Mouse (Mus musculus) erythroblast, embryonic 14.5 days (primary cell): ENCODE results near the gene Gabpb2. TPM values are rescaled to one million over a fixed set of nuclear protein-coding genes. Genes with fewer than 3 reads are reported as not detected.

ENCODE experiments used
- H3K27me3 ChIP-seq: 2 replicates; pipeline ENCODE4 v1.6.1; 2012; ENCODE audit warnings: inconsistent platforms; ENCODE audit not compliant: control insufficient read depth
- H3K36me3 ChIP-seq: 2 replicates; pipeline ENCODE4 v1.6.1; 2012; ENCODE audit warnings: mild to moderate bottlenecking, inconsistent platforms; ENCODE audit not compliant: control insufficient read depth
- H3K4me1 ChIP-seq: 2 replicates; pipeline ENCODE4 v1.6.1; 2012; ENCODE audit warnings: inconsistent platforms; ENCODE audit not compliant: control insufficient read depth
- H3K4me3 ChIP-seq: replicated peaks from 2 replicates; pipeline ENCODE3; 2012; ENCODE audit warnings: moderate library complexity, mild to moderate bottlenecking, inconsistent platforms
- H3K9me3 ChIP-seq: 2 replicates; pipeline ENCODE4 v1.6.1; 2012; ENCODE audit warnings: low read length, inconsistent platforms, mixed read lengths; ENCODE audit not compliant: control insufficient read depth
- GATA1 ChIP-seq: IDR thresholded peaks from 2 replicates; pipeline ENCODE4 v1.6.1; 2012; ENCODE audit warnings: low read length, inconsistent platforms, mixed read lengths
- TAL1 ChIP-seq: IDR thresholded peaks from 3 replicates; pipeline ENCODE4 v1.6.1; 2012; ENCODE audit warnings: low read length, inconsistent platforms, mixed read lengths
- polyA plus RNA-seq: library from polyadenylated mRNA; stranded (reverse); fragments of >175 nt; gene quantifications from 2 replicates; pipeline ENCODE4 v1.2.3, GENCODE M21; 2012

Gene Gabpb2
- polyA plus RNA-seq, 1 experiment: 0.30 TPM

GRCm38 (mm10) chr3:95181841-95182240 is 35.9 kb downstream of the Gabpb2 start:
- TF ChIP-seq TAL1 (no peak), GATA1 (no peak)
- Histone ChIP-seq H3K27me3 (peaks cover 7% of the 10 kb centered on the region), H3K9me3 (no peaks in the 10 kb centered on the region), H3K36me3 (peaks cover 63% of the 10 kb centered on the region), H3K4me3 (no peak overlapping the region), H3K4me1 (no peaks in the 10 kb centered on the region)

- TF ChIP-seq GATA1 (no peak), TAL1 (no peak)
- Histone ChIP-seq H3K4me1 (no peaks in the 10 kb centered on the region), H3K4me3 (no peak overlapping the region), H3K9me3 (no peaks in the 10 kb centered on the region), H3K27me3 (peaks cover 24% of the 10 kb centered on the region), H3K36me3 (peaks cover 44% of the 10 kb centered on the region)
Measured at GRCm38 (mm10) chr3:95179890-95180289, 37.8 kb downstream of the Gabpb2 start.

DNA sequence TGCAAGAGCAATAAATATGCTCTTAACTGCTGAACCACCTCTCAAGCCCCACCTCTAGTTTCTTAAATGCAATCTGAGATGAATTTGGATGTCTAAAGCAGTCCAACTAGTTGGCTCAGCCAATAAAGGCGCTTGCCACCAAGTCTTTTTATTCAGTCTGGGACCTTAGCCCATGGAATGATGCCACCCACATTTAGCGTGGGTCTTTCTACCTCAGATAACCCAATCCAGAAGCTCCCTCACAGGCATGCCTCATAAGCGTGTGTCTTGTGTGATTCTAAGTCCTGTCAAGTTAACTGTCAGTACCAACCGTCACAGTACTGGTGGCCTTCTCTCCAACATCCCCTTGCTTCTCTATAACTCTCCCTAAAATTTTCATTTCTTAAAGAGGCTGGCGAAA is 38.8 kb downstream of the Gabpb2 start:
- no peak for TF ChIP-seq GATA1
- no peak for TF ChIP-seq TAL1
- peaks cover 34% of the 10 kb centered on the region for H3K36me3 ChIP-seq
- no peak overlapping the region for H3K4me3 ChIP-seq
- H3K4me1 ChIP-seq: peaks cover 2% of the 10 kb centered on the region
- H3K27me3 ChIP-seq: peaks cover 33% of the 10 kb centered on the region
- H3K9me3 ChIP-seq: no peaks in the 10 kb centered on the region

- H3K4me1 ChIP-seq: peaks cover 10% of the 10 kb centered on the region
- H3K9me3 ChIP-seq: peaks cover 7% of the 10 kb centered on the region; the same call in 1 of the 2 replicates
- H3K27me3 ChIP-seq: peaks cover 47% of the 10 kb centered on the region
- peaks cover 21% of the 10 kb centered on the region for H3K36me3 ChIP-seq
- no peak for TF ChIP-seq GATA1
- no peak overlapping the region for H3K4me3 ChIP-seq
Measured at GRCm38 (mm10) chr3:95177583-95177982, 40.1 kb downstream of the Gabpb2 start.

DNA sequence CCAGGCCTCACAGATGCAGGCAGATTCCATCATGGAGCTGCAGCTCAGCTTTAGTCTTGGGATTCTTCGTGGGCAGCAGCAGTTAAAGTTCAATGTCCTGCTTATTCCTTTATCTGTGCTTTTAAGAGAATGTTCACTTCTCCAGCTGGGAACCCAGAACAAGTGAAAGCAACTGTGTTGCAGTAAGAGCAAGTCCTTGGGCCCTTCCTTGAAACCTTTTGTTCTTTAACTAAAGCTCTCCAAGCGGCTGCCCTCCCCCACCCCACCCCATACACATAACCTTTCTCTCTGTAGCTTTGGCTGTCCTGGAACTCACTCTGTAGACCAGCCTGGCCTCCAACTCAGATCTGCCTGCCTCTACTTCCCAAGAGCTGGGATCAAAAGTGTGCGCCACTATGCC is 41.2 kb downstream of the Gabpb2 start:
- Histone ChIP-seq H3K9me3 (peaks cover 14% of the 10 kb centered on the region; the same call in 1 of the 2 replicates), H3K4me1 (peaks cover 11% of the 10 kb centered on the region), H3K36me3 (peaks cover 11% of the 10 kb centered on the region)

DNA sequence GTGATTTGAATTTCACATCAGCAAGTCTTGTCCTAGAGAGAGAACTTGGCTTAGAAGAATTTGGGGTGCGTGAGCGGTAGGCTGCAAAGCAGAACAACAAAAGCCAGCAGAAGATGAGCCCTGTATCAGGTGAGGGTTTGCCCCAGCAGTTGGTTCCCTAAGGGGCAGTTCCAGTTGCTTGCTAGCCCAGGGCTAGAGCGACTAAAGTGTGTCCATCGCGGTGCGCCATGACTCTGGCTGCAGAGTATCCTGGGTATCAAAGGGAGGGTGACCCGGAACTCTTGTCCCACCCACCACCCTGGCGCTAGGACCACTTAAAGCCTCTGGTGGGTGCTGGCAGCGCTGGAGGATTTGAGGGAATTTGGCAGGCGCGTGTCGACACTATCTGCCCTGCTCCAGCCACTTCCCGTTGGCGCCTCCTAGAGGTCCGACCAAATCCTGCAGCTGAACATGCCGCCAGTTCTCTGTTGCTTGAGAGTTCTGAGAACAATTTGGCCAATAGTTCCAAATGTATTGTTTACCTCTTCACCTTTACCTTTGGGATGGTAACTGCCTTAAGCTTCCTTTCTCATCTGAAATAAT is 43.6 kb downstream of the Gabpb2 start:
- Histone ChIP-seq H3K27me3 (peaks cover 79% of the 10 kb centered on the region), H3K4me3 (no peak overlapping the region)

More for the DNA sequence above, 41.2 kb downstream of the Gabpb2 start:
- H3K4me3 ChIP-seq: no peak overlapping the region
- peaks cover 58% of the 10 kb centered on the region for H3K27me3 ChIP-seq
- no peak for TF ChIP-seq GATA1
- no peak for TF ChIP-seq TAL1

DNA sequence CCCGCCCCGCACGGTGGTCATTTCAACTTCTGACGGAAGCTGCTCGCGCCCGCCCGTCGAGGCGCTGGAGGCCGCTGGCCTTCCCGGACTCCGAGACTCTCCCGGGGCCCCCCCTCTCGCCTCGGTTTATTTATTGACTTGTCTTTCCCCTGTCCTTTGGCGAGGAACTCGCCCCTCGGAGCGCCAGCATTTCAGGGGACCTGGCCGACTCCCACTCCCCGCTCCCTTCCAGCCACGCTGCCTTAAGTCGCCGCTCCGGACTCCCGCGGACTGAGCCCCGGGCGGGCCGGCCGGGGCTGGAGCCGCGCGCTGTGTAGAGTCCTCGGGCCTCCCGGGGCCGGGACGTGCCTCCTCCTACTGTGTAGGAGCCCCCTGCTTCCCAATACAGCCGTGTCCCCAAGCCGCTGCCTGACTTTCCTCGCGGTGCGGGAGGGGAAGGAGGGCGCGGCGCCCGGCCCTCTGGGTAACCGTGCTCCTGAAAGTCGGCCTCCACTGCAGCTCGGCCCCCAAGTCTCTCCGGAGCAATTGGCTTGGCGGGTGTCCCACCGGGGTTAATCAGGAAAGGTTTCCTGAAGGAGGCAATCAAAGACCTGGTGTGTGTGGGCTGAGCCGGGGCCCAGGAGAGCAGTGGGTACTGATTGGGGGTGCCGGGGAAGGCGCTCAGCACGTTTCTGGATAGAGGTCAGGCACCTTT is 44.3 kb downstream of the Gabpb2 start:
- no peak overlapping the region for H3K4me3 ChIP-seq
- no peak for TF ChIP-seq GATA1
- TF ChIP-seq TAL1: no peak

More for the DNA sequence above, 43.6 kb downstream of the Gabpb2 start:
- Histone ChIP-seq H3K4me1 (peaks cover 11% of the 10 kb centered on the region), H3K36me3 (no peaks in the 10 kb centered on the region), H3K9me3 (peaks cover 14% of the 10 kb centered on the region; the same call in 1 of the 2 replicates)
- TF ChIP-seq GATA1: no peak
- no peak for TF ChIP-seq TAL1

DNA sequence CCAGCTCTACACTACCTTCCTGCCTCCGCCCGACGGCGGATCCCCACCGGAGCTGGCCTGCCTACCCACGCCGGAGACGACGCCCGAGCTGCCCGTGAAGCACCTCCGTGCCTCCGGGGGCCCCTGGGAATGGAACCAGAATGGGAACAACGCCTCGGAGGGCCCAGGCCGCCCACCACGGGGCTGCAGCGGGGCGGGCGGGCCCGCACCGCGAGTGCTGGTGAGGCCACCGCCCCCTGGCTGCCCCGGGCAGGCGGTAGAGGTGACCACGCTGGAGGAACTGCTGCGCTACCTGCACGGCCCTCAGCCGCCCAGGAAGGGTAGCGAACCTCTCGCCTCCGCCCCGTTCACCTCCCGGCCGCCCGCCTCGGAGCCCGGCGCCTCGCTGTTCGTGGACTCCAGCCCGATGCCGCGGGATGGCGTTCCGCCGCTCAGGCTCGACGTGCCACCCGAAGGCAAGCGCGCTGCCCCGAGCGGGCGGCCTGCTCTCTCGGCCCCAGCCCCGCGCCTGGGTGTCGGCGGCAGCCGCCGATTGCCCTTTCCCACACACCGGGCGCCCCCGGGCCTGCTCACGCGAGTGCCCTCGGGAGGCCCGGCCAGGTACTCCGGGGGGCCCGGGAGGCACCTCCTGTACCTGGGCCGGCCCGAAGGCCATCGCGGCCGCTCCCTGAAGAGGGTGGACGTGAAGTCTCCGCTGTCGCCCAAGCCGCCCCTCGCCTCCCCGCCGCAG is 45.0 kb downstream of the Gabpb2 start:
- H3K4me1 ChIP-seq: peaks cover 11% of the 10 kb centered on the region
- H3K9me3 ChIP-seq: peaks cover 14% of the 10 kb centered on the region; the same call in 1 of the 2 replicates
- TF ChIP-seq GATA1 (no peak), TAL1 (no peak)
- H3K27me3 ChIP-seq: peaks cover 89% of the 10 kb centered on the region
- no peaks in the 10 kb centered on the region for H3K36me3 ChIP-seq
- no peak overlapping the region for H3K4me3 ChIP-seq

More for the DNA sequence above, 44.3 kb downstream of the Gabpb2 start:
- H3K9me3 ChIP-seq: peaks cover 14% of the 10 kb centered on the region; the same call in 1 of the 2 replicates
- peaks cover 83% of the 10 kb centered on the region for H3K27me3 ChIP-seq
- peaks cover 11% of the 10 kb centered on the region for H3K4me1 ChIP-seq
- no peaks in the 10 kb centered on the region for H3K36me3 ChIP-seq

- no peak overlapping the region for H3K4me3 ChIP-seq
Measured at GRCm38 (mm10) chr3:95171105-95171504, 46.6 kb downstream of the Gabpb2 start.

More at GRCm38 (mm10) chr3:95171105-95171504, 46.6 kb downstream of the Gabpb2 start:
- TF ChIP-seq GATA1: no peak
- no peak for TF ChIP-seq TAL1
- H3K9me3 ChIP-seq: peaks cover 14% of the 10 kb centered on the region; the same call in 1 of the 2 replicates
- no peaks in the 10 kb centered on the region for H3K36me3 ChIP-seq
- H3K4me1 ChIP-seq: peaks cover 11% of the 10 kb centered on the region
- H3K27me3 ChIP-seq: peaks cover 85% of the 10 kb centered on the region
